Mouse (Mus musculus): ENCODE data around the gene Sh3pxd2a. TPM values are rescaled to one million over a fixed set of nuclear protein-coding genes. Genes with fewer than 3 reads are reported as not detected.

Sh3pxd2a gene
- polyA plus RNA-seq, 1 experiment from 2014 or later, result 1.7 TPM

Small RNA genes lying within 50 kb of the gene (microRNA-seq; reads per million reads assigned to microRNA genes)
- gene Mir6995, result not detected

Other genes starting within 250 kb of the Sh3pxd2a start
- gene Stn1, start 73.1 kb upstream of the Sh3pxd2a start, polyA plus RNA-seq (2016; fragmentation: Nextera tagmentation; extraction: Ambion mirVana), result 52.5 and 63.4 TPM in 2 replicates
- 5.9 and 7.0 TPM in 2 replicates for gene Slk, start 115.3 kb upstream of the Sh3pxd2a start, polyA plus RNA-seq (2016; fragmentation: Nextera tagmentation; extraction: Ambion mirVana)
- 0.17 and 0.31 TPM in 2 replicates for gene Col17a1, start 227.7 kb upstream of the Sh3pxd2a start, polyA plus RNA-seq (2016; fragmentation: Nextera tagmentation; extraction: Ambion mirVana)